Mouse (Mus musculus) neural tube, embryonic 14.5 days (tissue): ENCODE data around the gene Opa3. TPM values are rescaled to one million over a fixed set of nuclear protein-coding genes. Genes with fewer than 3 reads are reported as not detected.

Source experiments
- ATAC-seq: fragments of 200-750 bp; cut with Nextera tagmentation; 2 replicates; pipeline ENCODE4 v1.8.0; 2017; ENCODE audit warnings: low read depth, mild to moderate bottlenecking, moderate TSS enrichment, moderate library complexity
- H3K27ac ChIP-seq: fragments of 300-500 bp; sonication (generic); 2 replicates; pipeline ENCODE4 v1.5.1; 2014; ENCODE audit warnings: low read depth, mild to moderate bottlenecking, control low read depth, low read length, moderate library complexity, mixed read lengths
- H3K27me3 ChIP-seq: fragments of 300-500 bp; sonication (generic); 2 replicates; pipeline ENCODE4 v1.6.1; 2014; ENCODE audit warnings: low read length; ENCODE audit not compliant: control insufficient read depth, insufficient read depth
- H3K36me3 ChIP-seq: fragments of 300-500 bp; sonication (generic); 2 replicates; pipeline ENCODE4 v1.6.1; 2014; ENCODE audit warnings: low read length, mixed read lengths; ENCODE audit not compliant: control insufficient read depth, insufficient read depth
- H3K4me1 ChIP-seq: fragments of 300-500 bp; sonication (generic); 2 replicates; pipeline ENCODE4 v1.6.1; 2014; ENCODE audit warnings: low read length; ENCODE audit not compliant: control insufficient read depth, insufficient read depth
- H3K4me2 ChIP-seq: fragments of 300-500 bp; sonication (generic); 2 replicates; pipeline ENCODE4 v1.6.1; 2014; ENCODE audit warnings: mild to moderate bottlenecking, low read depth, low read length, control low read depth
- H3K4me3 ChIP-seq: fragments of 300-500 bp; sonication (generic); 2 replicates; pipeline ENCODE4 v1.5.1; 2014; ENCODE audit warnings: low read depth, low read length, control low read depth, mixed read lengths
- H3K9ac ChIP-seq: fragments of 300-500 bp; sonication (generic); replicated peaks from 2 replicates; pipeline ENCODE4 v1.6.1; 2014; ENCODE audit warnings: low read depth, mild to moderate bottlenecking, control low read depth, low read length, mixed read lengths
- H3K9me3 ChIP-seq: fragments of 300-500 bp; sonication (generic); 2 replicates; pipeline ENCODE4 v1.6.1; 2016; ENCODE audit warnings: low read length; ENCODE audit not compliant: control insufficient read depth
- WGBS: fragments of 180-500 bp; shearing (Covaris S2); extraction: QIAGEN DNeasy Blood & Tissue Kit; methylation state at CpG from one replicate; pipeline ENCODE4 v1.1.7; 2014; 5-methylcytosine and 5-hydroxymethylcytosine counted together
- polyA plus RNA-seq: library from polyadenylated mRNA; unstranded; fragments of >200 nt; fragmentation: Nextera tagmentation; extraction: Ambion mirVana; gene quantifications from 2 replicates; pipeline ENCODE4 v1.2.1, GENCODE M21; 2014

The Opa3 gene
- polyA plus RNA-seq, 1 experiment from 2014 or later: 37.6 TPM

DNA sequence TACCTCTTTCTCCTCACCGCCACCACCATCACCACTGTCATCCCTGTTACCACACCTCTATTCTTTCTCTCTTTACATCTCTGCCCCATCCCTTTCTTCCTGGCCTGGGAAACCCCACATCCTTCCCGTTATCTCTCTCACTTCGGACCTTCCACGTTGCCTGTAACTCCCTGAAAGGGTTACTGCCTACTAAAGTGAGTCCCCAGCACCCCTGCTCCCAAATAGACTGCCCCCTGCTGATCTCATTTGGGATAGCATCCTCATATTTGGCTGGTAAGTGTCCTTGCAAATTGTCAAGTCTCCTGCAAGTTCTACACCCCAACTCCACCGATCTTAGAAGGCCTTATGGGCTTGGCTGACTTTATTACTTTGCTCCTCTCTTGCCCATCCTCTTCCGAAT lies 31.5 kb upstream of the Opa3 start:
- H3K4me3 ChIP-seq: no peak overlapping the region
- H3K9me3 ChIP-seq: no peaks in the 10 kb centered on the region
- no peaks in the 10 kb centered on the region for H3K4me1 ChIP-seq
- no peak overlapping the region for H3K9ac ChIP-seq
- no peak overlapping the region for H3K27ac ChIP-seq
- H3K36me3 ChIP-seq: peaks cover 33% of the 10 kb centered on the region
- H3K27me3 ChIP-seq: no peaks in the 10 kb centered on the region
- H3K4me2 ChIP-seq: no peak overlapping the region
- 68% methylated on average over 6 of the region's 6 CpGs for WGBS
- ATAC-seq: no peak

DNA sequence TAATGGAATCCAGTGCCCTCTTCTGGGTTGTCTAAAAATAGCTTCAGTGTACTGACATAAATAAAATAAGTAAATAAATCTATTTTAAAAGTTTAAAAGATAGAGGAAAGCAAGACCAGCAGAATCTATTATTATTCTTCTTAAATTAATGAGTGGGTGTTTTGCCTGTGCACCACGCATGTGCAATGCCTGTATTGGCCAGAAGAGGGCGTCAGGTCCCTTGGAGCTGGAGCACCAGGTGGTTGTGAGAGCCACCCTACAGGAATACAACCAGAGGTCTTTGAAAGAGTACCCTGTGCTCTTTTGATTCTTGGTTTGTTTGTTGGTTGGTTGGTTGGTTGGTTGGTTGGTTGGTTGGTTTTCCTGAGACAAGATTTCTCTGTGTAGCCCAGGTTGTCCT lies 30.1 kb upstream of the Opa3 start:
- no peak overlapping the region for H3K27ac ChIP-seq
- no peak overlapping the region for H3K4me2 ChIP-seq
- 28% methylated on average over 2 of the region's 2 CpGs for WGBS
- no peak for ATAC-seq
- no peaks in the 10 kb centered on the region for H3K27me3 ChIP-seq
- no peaks in the 10 kb centered on the region for H3K4me1 ChIP-seq
- H3K36me3 ChIP-seq: peaks cover 31% of the 10 kb centered on the region
- no peak overlapping the region for H3K9ac ChIP-seq
- no peak overlapping the region for H3K4me3 ChIP-seq
- H3K9me3 ChIP-seq: no peaks in the 10 kb centered on the region

- no peak overlapping the region for H3K4me2 ChIP-seq
- no peak overlapping the region for H3K27ac ChIP-seq
- no peaks in the 10 kb centered on the region for H3K4me1 ChIP-seq
- ATAC-seq: no peak
- no peaks in the 10 kb centered on the region for H3K9me3 ChIP-seq
- WGBS: 47% methylated on average over 7 of the region's 15 CpGs
- H3K36me3 ChIP-seq: peaks cover 20% of the 10 kb centered on the region
- H3K9ac ChIP-seq: no peak overlapping the region
- no peaks in the 10 kb centered on the region for H3K27me3 ChIP-seq
- no peak overlapping the region for H3K4me3 ChIP-seq
Observed at GRCm38 (mm10) chr7:19201660-19202059, 26.5 kb upstream of the Opa3 start.

- ATAC-seq: no peak
- H3K4me2 ChIP-seq: no peak overlapping the region
- no peak overlapping the region for H3K27ac ChIP-seq
- peaks cover 18% of the 10 kb centered on the region; the same call in 1 of the 2 replicates for H3K36me3 ChIP-seq
- H3K9me3 ChIP-seq: no peaks in the 10 kb centered on the region
- WGBS: 59% methylated on average over 15 of the region's 15 CpGs
- no peak overlapping the region for H3K9ac ChIP-seq
- H3K4me1 ChIP-seq: no peaks in the 10 kb centered on the region
- no peak overlapping the region for H3K4me3 ChIP-seq
- H3K27me3 ChIP-seq: no peaks in the 10 kb centered on the region
Observed at GRCm38 (mm10) chr7:19202065-19202850, 25.9 kb upstream of the Opa3 start.

GRCm38 (mm10) chr7:19208201-19208910 lies 19.8 kb upstream of the Opa3 start:
- H3K27me3 ChIP-seq: no peaks in the 10 kb centered on the region
- no peak overlapping the region for H3K4me3 ChIP-seq
- peaks cover 14% of the 10 kb centered on the region; the same call in 1 of the 2 replicates for H3K36me3 ChIP-seq
- no peaks in the 10 kb centered on the region for H3K9me3 ChIP-seq
- no peaks in the 10 kb centered on the region for H3K4me1 ChIP-seq
- no peak overlapping the region for H3K27ac ChIP-seq
- H3K9ac ChIP-seq: no peak overlapping the region
- 75% methylated on average over 13 of the region's 13 CpGs for WGBS
- 0 out of 2 replicates have a peak, but pooled peaks have one; percentile 5 for ATAC-seq
- H3K4me2 ChIP-seq: no peak overlapping the region

DNA sequence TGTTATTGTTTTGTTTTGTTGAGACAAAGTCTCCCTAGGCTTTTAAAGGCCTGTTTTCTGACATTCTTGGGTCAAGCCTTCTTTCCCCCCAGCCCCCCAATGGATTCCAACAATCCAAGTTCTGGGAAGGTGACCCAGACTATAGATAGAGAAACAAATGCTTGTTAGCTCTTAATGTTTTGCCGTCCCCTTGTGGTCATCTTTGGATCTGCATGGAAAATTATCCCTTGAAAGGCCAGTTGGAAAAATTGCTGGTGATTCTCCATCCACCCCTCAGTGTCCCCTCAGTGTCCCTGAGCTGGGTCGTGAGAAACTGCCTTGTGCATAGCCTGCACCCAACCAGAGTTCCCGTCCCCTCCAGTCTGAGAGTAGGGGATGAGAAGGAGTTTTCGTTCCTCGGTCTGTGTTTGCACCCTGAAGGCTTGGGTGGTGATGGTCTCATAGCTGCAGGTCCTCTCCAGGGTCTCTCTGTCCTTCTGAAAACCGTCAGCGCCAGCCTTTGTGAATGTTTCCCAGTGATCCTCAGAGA lies 19.1 kb upstream of the Opa3 start:
- no peaks in the 10 kb centered on the region for H3K27me3 ChIP-seq
- H3K27ac ChIP-seq: no peak overlapping the region
- no peak for ATAC-seq
- H3K9me3 ChIP-seq: no peaks in the 10 kb centered on the region
- WGBS: 53% methylated on average over 7 of the region's 7 CpGs
- no peak overlapping the region for H3K4me2 ChIP-seq
- H3K9ac ChIP-seq: no peak overlapping the region
- no peak overlapping the region for H3K4me3 ChIP-seq
- no peaks in the 10 kb centered on the region for H3K4me1 ChIP-seq
- peaks cover 12% of the 10 kb centered on the region; the same call in 1 of the 2 replicates for H3K36me3 ChIP-seq

GRCm38 (mm10) chr7:19209494-19209893 lies 18.6 kb upstream of the Opa3 start:
- Histone ChIP-seq H3K4me1 (no peaks in the 10 kb centered on the region), H3K9ac (no peak overlapping the region), H3K9me3 (no peaks in the 10 kb centered on the region), H3K27ac (no peak overlapping the region), H3K27me3 (no peaks in the 10 kb centered on the region), H3K4me2 (no peak overlapping the region), H3K4me3 (no peak overlapping the region), H3K36me3 (peaks cover 9% of the 10 kb centered on the region; the same call in 1 of the 2 replicates)
- no peak for ATAC-seq
- 87% methylated on average over 4 of the region's 4 CpGs for WGBS

- Histone ChIP-seq H3K27me3 (no peaks in the 10 kb centered on the region), H3K27ac (no peak overlapping the region), H3K4me3 (no peak overlapping the region), H3K9ac (no peak overlapping the region), H3K4me1 (no peaks in the 10 kb centered on the region), H3K4me2 (no peak overlapping the region), H3K36me3 (peaks cover 9% of the 10 kb centered on the region; the same call in 1 of the 2 replicates), H3K9me3 (no peaks in the 10 kb centered on the region)
- ATAC-seq: no peak
- WGBS: 94% methylated on average over 5 of the region's 5 CpGs
Observed at GRCm38 (mm10) chr7:19210010-19210409, 18.1 kb upstream of the Opa3 start.
